Mouse (Mus musculus) liver, adult 2 months (tissue): Measurements from ENCODE around the gene Pdlim7.

Experiments
- CTCF ChIP-seq: fragments of 200-500 bp; IDR thresholded peaks from 2 replicates; pipeline ENCODE4 v1.5.1; 2011; ENCODE audit warnings: low read depth, low read length, control low read depth
- POLR2A ChIP-seq: fragments of 200-500 bp; IDR thresholded peaks from 2 replicates; pipeline ENCODE4 v1.6.1; 2011; ENCODE audit warnings: low read length, control low read depth; ENCODE audit not compliant: insufficient read depth; ENCODE audit errors: extremely low read depth

- TF ChIP-seq POLR2A (no peak), CTCF (no peak)
Measured at GRCm38 (mm10) chr13:55446483-55447105, 66.9 kb downstream of the Pdlim7 start.
